Mouse (Mus musculus): ENCODE measurements around the gene Treml4. TPM values are rescaled to one million over a fixed set of nuclear protein-coding genes. Genes with fewer than 3 reads are reported as not detected.

Gene Treml4
- polyA plus RNA-seq, 1 experiment, result not detected

DNA sequence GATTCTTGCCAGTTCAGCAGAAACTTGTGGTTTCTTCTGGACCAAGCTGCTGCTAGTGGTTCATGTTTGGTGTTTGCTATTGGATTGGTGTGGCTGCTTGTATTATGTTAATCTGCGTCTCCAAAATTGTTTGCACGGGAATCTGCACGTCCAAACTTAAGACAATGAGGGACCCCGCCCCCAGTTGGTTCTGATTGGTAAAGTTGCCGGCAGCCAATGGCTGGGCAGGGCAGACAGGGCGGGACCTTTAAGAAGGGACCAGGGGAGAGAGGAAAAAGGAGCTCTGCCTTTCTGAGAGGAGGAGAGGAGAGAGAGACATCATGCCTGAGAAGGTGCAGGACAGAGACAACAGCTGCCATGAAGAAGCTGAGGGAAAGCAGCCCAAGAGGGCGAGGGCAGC, 11.6 kb downstream of the Treml4 start:
- H3K36me3 ChIP-seq (ENCODE audit: control insufficient read depth, insufficient read depth, low read length, poor library complexity, severe bottlenecking), result no peaks in the 10 kb centered on the region
- TF ChIP-seq CTCF (IDR thresholded peaks at IDR 0.05; ENCODE audit: low read depth, low read length) (no peak), POLR2A (IDR thresholded peaks at IDR 0.05; ENCODE audit: insufficient read depth, low read length) (no peak), EP300 (IDR thresholded peaks at IDR 0.05; ENCODE audit: insufficient read depth, low read depth, low read length) (no peak)
- H3K9me3 ChIP-seq (replicated peaks; ENCODE audit: control insufficient read depth, insufficient read depth, low read length, poor library complexity, severe bottlenecking), result no peaks in the 10 kb centered on the region
- H3K4me1 ChIP-seq (ENCODE audit: control insufficient read depth, insufficient read depth, low read length), result peaks cover 1% of the 10 kb centered on the region
- H3K27me3 ChIP-seq (ENCODE audit: control insufficient read depth, insufficient read depth, low read length, poor library complexity, severe bottlenecking), result no peaks in the 10 kb centered on the region
- H3K27ac ChIP-seq (ENCODE audit: insufficient read depth, low read length), result no peak overlapping the region; the same call in 1 of the 2 replicates
- H3K9ac ChIP-seq (ENCODE audit: low read depth, poor library complexity, severe bottlenecking), result no peak overlapping the region
- 0 out of 2 replicates have a peak overlapping the region, but pooled peaks have one; percentile 7 for H3K4me3 ChIP-seq (ENCODE audit: low read depth, low read length)

DNA sequence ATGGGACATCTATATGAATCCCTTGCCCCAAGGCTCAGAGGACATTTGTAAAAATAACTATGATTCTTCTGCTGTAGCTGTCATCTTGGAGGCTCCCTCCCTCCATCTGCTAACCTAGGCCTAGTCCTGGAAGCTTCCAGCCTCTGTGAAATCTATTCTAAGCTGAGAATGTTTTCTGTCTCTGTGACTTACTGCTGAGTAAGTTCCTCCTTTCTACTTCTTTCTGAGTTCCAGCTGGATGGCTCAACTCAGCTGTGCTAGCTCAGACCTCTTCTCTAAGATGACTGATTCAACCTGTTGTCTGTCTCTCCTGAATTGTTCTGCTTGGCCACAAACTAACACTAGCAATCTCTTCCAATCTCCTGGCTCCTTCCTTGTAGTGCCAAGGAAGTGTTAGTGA, 14.3 kb downstream of the Treml4 start:
- Histone ChIP-seq H3K9ac (ENCODE audit: low read depth, poor library complexity, severe bottlenecking) (no peak overlapping the region), H3K36me3 (ENCODE audit: control insufficient read depth, insufficient read depth, low read length, poor library complexity, severe bottlenecking) (no peaks in the 10 kb centered on the region), H3K27me3 (ENCODE audit: control insufficient read depth, insufficient read depth, low read length, poor library complexity, severe bottlenecking) (no peaks in the 10 kb centered on the region), H3K27ac (ENCODE audit: insufficient read depth, low read length) (no peak overlapping the region), H3K9me3 (replicated peaks; ENCODE audit: control insufficient read depth, insufficient read depth, low read length, poor library complexity, severe bottlenecking) (no peaks in the 10 kb centered on the region), H3K4me3 (ENCODE audit: low read depth, low read length) (no peak overlapping the region), H3K4me1 (ENCODE audit: control insufficient read depth, insufficient read depth, low read length) (peaks cover 3% of the 10 kb centered on the region)
- TF ChIP-seq CTCF (IDR thresholded peaks at IDR 0.05; ENCODE audit: low read depth, low read length) (no peak), POLR2A (IDR thresholded peaks at IDR 0.05; ENCODE audit: insufficient read depth, low read length) (no peak), EP300 (IDR thresholded peaks at IDR 0.05; ENCODE audit: insufficient read depth, low read depth, low read length) (no peak)

DNA sequence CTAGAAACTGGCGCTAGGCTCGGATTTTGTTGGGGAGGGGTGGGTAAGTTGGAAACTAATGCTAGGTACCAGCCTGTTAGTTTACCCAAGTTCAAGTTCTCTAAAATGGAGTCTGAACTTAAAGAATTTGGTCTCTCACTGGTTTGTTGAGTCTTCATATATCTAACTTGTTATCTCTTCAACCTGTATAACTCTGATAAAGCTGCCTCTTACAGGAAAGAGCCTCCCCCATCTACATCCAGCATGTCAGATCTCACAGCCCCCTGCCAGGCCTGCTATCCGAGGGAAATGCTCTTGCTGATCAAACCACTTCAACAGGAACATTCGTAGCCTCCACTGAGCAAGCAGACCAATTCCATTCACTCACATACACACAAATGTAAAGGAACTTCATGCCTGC, 14.9 kb downstream of the Treml4 start:
- TF ChIP-seq EP300 (IDR thresholded peaks at IDR 0.05; ENCODE audit: insufficient read depth, low read depth, low read length), result no peak

GRCm38 (mm10) chr17:48280943-48281738, 17.0 kb downstream of the Treml4 start:
- Histone ChIP-seq H3K4me3 (ENCODE audit: low read depth, low read length) (peak overlapping the region; percentile 87), H3K27ac (ENCODE audit: insufficient read depth, low read length) (peak overlapping the region; percentile 29; the same call in 1 of the 2 replicates), H3K4me1 (ENCODE audit: control insufficient read depth, insufficient read depth, low read length) (peaks cover 3% of the 10 kb centered on the region), H3K36me3 (ENCODE audit: control insufficient read depth, insufficient read depth, low read length, poor library complexity, severe bottlenecking) (no peaks in the 10 kb centered on the region), H3K27me3 (ENCODE audit: control insufficient read depth, insufficient read depth, low read length, poor library complexity, severe bottlenecking) (no peaks in the 10 kb centered on the region), H3K9ac (ENCODE audit: low read depth, poor library complexity, severe bottlenecking) (peak overlapping the region; percentile 78), H3K9me3 (replicated peaks; ENCODE audit: control insufficient read depth, insufficient read depth, low read length, poor library complexity, severe bottlenecking) (no peaks in the 10 kb centered on the region)
- TF ChIP-seq CTCF (IDR thresholded peaks at IDR 0.05; ENCODE audit: low read depth, low read length), result no peak
- TF ChIP-seq POLR2A (IDR thresholded peaks at IDR 0.05; ENCODE audit: insufficient read depth, low read length), result no peak
- TF ChIP-seq EP300 (IDR thresholded peaks at IDR 0.05; ENCODE audit: insufficient read depth, low read depth, low read length), result no peak

More for the DNA sequence above, 14.9 kb downstream of the Treml4 start:
- Histone ChIP-seq H3K36me3 (ENCODE audit: control insufficient read depth, insufficient read depth, low read length, poor library complexity, severe bottlenecking) (no peaks in the 10 kb centered on the region), H3K9me3 (replicated peaks; ENCODE audit: control insufficient read depth, insufficient read depth, low read length, poor library complexity, severe bottlenecking) (no peaks in the 10 kb centered on the region), H3K27ac (ENCODE audit: insufficient read depth, low read length) (no peak overlapping the region), H3K27me3 (ENCODE audit: control insufficient read depth, insufficient read depth, low read length, poor library complexity, severe bottlenecking) (no peaks in the 10 kb centered on the region), H3K4me3 (ENCODE audit: low read depth, low read length) (no peak overlapping the region), H3K9ac (ENCODE audit: low read depth, poor library complexity, severe bottlenecking) (no peak overlapping the region), H3K4me1 (ENCODE audit: control insufficient read depth, insufficient read depth, low read length) (peaks cover 3% of the 10 kb centered on the region)

GRCm38 (mm10) chr17:48281739-48282085, 17.6 kb downstream of the Treml4 start:
- TF ChIP-seq EP300 (IDR thresholded peaks at IDR 0.05; ENCODE audit: insufficient read depth, low read depth, low read length) (no peak), POLR2A (IDR thresholded peaks at IDR 0.05; ENCODE audit: insufficient read depth, low read length) (no peak)
- no peaks in the 10 kb centered on the region for H3K27me3 ChIP-seq (ENCODE audit: control insufficient read depth, insufficient read depth, low read length, poor library complexity, severe bottlenecking)
- no peaks in the 10 kb centered on the region for H3K9me3 ChIP-seq (replicated peaks; ENCODE audit: control insufficient read depth, insufficient read depth, low read length, poor library complexity, severe bottlenecking)
- peak overlapping the region; percentile 29; the same call in 1 of the 2 replicates for H3K27ac ChIP-seq (ENCODE audit: insufficient read depth, low read length)
- no peaks in the 10 kb centered on the region for H3K36me3 ChIP-seq (ENCODE audit: control insufficient read depth, insufficient read depth, low read length, poor library complexity, severe bottlenecking)
- H3K4me3 ChIP-seq (ENCODE audit: low read depth, low read length), result peak overlapping the region; percentile 87
- H3K9ac ChIP-seq (ENCODE audit: low read depth, poor library complexity, severe bottlenecking), result peak overlapping the region; percentile 78
- H3K4me1 ChIP-seq (ENCODE audit: control insufficient read depth, insufficient read depth, low read length), result peaks cover 3% of the 10 kb centered on the region

DNA sequence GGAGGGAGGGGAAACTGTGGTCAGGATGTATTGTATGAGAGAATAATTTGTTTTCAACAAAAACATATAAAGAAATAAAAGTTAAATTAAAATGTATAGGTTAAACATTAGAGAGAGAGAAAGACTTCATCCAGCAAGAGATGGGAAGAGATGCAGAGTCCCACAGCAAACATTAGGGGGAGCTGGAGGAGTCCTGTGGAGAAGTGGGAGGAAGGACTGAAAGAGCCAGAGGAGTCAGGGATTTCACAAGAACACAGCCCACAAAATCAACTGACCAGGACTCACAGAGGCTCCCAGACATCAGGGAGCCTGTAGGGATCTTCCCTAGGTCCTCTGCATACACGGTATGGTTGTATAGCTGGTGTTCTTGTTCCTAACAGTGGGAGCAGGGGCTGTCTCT, 22.7 kb downstream of the Treml4 start:
- no peaks in the 10 kb centered on the region for H3K36me3 ChIP-seq (ENCODE audit: control insufficient read depth, insufficient read depth, low read length, poor library complexity, severe bottlenecking)
- no peak overlapping the region for H3K9ac ChIP-seq (ENCODE audit: low read depth, poor library complexity, severe bottlenecking)
- no peak overlapping the region for H3K4me3 ChIP-seq (ENCODE audit: low read depth, low read length)
- peaks cover 7% of the 10 kb centered on the region; the same call in 1 of the 2 replicates for H3K9me3 ChIP-seq (replicated peaks; ENCODE audit: control insufficient read depth, insufficient read depth, low read length, poor library complexity, severe bottlenecking)
- TF ChIP-seq POLR2A (IDR thresholded peaks at IDR 0.05; ENCODE audit: insufficient read depth, low read length), result no peak
- TF ChIP-seq CTCF (IDR thresholded peaks at IDR 0.05; ENCODE audit: low read depth, low read length), result peak; percentile 43
- H3K27ac ChIP-seq (ENCODE audit: insufficient read depth, low read length), result no peak overlapping the region
- peaks cover 2% of the 10 kb centered on the region for H3K4me1 ChIP-seq (ENCODE audit: control insufficient read depth, insufficient read depth, low read length)
- H3K27me3 ChIP-seq (ENCODE audit: control insufficient read depth, insufficient read depth, low read length, poor library complexity, severe bottlenecking), result no peaks in the 10 kb centered on the region

All from ES-Bruce4 (cell line).